Mouse (Mus musculus): ENCODE measurements around the gene Spata48.

Gene Spata48

DNA sequence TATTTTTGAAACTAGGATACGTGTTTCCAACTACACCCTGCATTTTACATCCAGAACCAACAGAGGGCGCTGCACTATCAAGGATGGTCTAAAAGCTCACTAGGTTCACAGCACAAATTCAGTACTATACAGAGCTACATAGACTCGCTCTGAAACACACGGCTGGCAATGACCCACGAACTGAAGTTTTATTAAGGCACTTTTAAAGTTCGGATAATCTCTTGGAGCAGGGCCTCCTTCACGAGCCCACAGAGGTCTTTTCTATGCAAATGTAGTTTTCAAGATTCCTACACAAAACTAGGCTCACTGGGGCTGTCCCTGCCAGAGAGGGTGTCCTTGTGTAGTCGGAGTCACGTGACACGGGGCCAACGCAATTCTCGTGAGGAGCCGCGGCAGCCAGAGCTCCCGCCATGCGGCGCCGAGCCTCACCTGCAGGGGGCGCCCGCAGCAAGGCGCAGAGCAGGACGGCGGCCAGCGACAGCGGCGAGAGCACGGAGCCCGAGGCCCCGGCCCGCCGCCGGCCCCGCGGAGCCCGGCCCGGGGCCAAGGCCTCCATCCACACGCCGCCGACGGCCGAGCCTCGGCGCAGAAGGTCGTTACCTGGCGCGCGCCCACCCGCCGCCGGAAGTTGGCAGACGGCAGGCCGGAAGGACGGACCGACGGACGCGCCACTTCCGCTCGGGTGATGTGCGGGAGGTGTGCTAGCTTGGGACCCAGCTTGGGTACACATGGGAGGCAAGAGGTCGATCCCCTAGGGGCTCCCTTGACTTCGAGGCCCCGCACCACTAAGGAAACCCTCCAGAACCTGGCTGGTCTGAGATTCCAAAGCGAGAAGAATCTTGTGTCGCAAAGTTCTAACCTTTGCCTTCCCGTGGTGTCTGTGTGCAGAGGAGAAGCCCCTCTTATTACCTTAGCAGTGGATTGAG is at the start of gene Spata48, which contains the start of gene Zpbp:
Gene Spata48, plus strand, starts transcription at position 460 of the 926 bp plus-strand sequence.
Gene Zpbp, minus strand, starts transcription at position 774 of the 926 bp plus-strand sequence.
- in situ Hi-C loops (cut with MseI, MboI): no loop called here

GRCm38 (mm10) chr11:11414188-11414587 is 47.7 kb upstream of the Spata48 start:
- in situ Hi-C loops (cut with MseI, MboI): no loop called here

GRCm38 (mm10) chr11:11417356-11417755 is 44.5 kb upstream of the Spata48 start:
- in situ Hi-C loops (cut with MseI, MboI): no loop called here

DNA sequence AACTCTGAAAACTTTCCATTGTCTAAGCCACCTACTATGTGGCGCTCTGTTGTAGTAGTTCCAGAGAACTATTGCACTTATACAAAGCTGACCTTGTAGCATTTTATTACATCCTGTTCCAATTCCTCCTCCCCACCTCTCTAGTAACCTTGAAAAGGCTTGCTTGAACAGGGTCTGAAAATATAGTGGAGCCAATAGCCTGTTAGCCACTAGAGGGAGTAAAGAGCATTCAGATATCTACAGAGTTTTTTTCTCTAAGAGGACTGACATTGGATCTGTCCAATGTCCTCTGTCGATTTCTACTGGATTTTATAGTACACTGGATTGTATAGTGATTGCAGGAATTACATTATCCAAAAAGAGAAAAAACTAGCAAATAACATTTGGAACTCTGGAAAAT is 6.9 kb upstream of the Spata48 start:
- in situ Hi-C loops (cut with MseI, MboI): loop anchor here in 1 of 2 experiments (5.0 kb wide), 1 partner anchor 287 kb away; no protein-coding TSS in a partner anchor

- in situ Hi-C loops (cut with MseI, MboI): no loop called here
Observed at GRCm38 (mm10) chr11:11462561-11462890, 632 bp downstream of the Spata48 start.

DNA sequence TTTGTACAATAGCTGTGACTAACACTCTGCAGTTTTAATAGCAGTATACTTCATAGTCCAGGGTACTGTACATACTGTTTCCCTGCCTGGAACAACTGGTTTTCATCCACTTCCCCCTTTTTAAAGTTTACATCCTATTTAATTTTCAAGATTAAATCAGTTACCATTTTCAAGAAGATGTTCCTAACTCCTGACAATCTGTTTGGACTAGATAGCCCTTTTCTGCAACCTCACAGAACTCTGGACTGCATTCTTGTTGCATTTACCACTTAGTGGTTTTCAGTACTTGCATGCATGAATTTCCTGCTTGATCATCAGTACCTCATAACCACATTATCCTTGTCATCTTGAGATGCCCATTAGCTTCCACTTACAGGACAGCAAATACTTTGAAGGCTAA is 7.0 kb downstream of the Spata48 start:
- in situ Hi-C loops (cut with MseI, MboI): no loop called here

GRCm38 (mm10) chr11:11484378-11484777 is 22.5 kb downstream of the Spata48 start:
- in situ Hi-C loops (cut with MseI, MboI): loop anchor here in 1 of 2 experiments (25.0 kb wide), 1 partner anchor 503 kb away; no protein-coding TSS in a partner anchor

GRCm38 (mm10) chr11:11492044-11492443 is 30.1 kb downstream of the Spata48 start:
- in situ Hi-C loops (cut with MseI, MboI): loop anchor here in 1 of 2 experiments (25.0 kb wide), 1 partner anchor 495 kb away; no protein-coding TSS in a partner anchor

- in situ Hi-C loops (cut with MseI, MboI): loop anchor here in 1 of 2 experiments (25.0 kb wide), 1 partner anchor 492 kb away; no protein-coding TSS in a partner anchor
Observed at GRCm38 (mm10) chr11:11495697-11496096, 33.8 kb downstream of the Spata48 start.

- in situ Hi-C loops (cut with MseI, MboI): loop anchor here in 1 of 2 experiments (25.0 kb wide), 1 partner anchor 487 kb away; no protein-coding TSS in a partner anchor
Observed at GRCm38 (mm10) chr11:11499944-11500343, 38.0 kb downstream of the Spata48 start.

DNA sequence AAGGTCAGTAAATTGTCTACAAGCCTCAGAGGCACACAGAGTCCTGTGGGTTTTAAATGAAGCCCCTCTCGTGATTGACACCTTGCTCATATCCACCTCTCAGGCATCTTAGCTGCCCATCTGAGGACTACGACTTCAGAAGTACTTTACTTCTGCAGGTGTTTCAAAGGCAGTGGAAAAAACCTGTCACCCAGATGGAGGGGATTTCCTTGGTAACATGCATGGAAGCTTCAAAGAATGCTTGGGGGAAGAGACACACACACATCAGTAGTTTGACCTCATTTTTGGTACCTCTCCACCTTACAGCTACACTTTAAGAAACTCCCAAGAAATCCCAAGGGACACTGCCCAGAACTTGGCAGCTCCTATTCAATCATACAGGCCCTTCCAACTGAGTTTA is 44.3 kb downstream of the Spata48 start:
- in situ Hi-C loops (cut with MseI, MboI): loop anchor here in 1 of 2 experiments (5.0 kb wide), 1 partner anchor 236 kb away; no protein-coding TSS in a partner anchor

GRCm38 (mm10) chr11:11509413-11509812 is 47.5 kb downstream of the Spata48 start:
- in situ Hi-C loops (cut with MseI, MboI): loop anchor here in 1 of 2 experiments (5.0 kb wide), 1 partner anchor 233 kb away; no protein-coding TSS in a partner anchor

- in situ Hi-C loops (cut with MseI, MboI): no loop called here
Observed at GRCm38 (mm10) chr11:11512056-11512455, 50.2 kb downstream of the Spata48 start.

DNA sequence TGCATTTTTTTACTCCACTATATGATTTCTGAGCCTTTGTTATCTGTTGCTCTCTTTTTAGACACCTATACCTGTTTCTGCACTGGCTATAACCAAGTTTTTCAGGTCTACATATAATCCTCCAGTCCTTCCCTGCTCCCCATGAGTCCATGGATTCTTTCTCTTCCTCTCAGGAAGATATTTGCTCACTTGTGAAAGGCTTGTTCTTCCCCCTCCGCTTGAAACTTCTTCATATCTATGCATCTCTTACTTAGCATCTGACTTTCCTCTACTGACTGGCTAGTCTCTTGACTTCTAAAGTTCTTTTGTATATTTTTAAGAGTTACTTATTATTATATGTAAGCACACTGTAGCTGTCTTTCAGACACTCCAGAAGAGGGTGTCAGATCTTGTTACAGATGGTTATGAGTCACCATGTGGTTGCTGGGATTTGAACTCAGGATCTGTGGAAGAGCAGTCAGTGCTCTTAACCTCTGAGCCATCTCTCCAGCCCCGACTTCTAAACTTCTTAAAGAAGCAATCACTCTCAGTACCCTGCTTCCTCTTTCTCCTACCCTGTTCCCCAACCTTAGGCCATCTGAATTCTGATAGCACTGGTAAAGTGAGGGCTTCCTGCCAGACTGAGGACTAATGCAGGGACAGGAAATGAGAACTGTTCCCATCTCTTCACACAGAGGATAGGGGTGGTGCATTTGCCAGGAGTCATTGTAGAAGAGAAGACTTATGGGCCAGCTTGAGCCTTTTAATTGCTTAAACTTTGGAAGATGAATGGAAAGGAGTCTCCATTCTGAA is 51.3 kb downstream of the Spata48 start:
- in situ Hi-C loops (cut with MseI, MboI): no loop called here

- in situ Hi-C loops (cut with MseI, MboI): no loop called here
Observed at GRCm38 (mm10) chr11:11514920-11515319, 53.0 kb downstream of the Spata48 start.

GRCm38 (mm10) chr11:11517781-11518435 is 56.0 kb downstream of the Spata48 start:
- in situ Hi-C loops (cut with MseI, MboI): no loop called here

GRCm38 (mm10) chr11:11519255-11520243 is 57.7 kb downstream of the Spata48 start:
- in situ Hi-C loops (cut with MseI, MboI): no loop called here

- in situ Hi-C loops (cut with MseI, MboI): no loop called here
Observed at GRCm38 (mm10) chr11:11521908-11522441, 60.1 kb downstream of the Spata48 start.

- in situ Hi-C loops (cut with MseI, MboI): no loop called here
Observed at GRCm38 (mm10) chr11:11528760-11529159, 66.9 kb downstream of the Spata48 start.

DNA sequence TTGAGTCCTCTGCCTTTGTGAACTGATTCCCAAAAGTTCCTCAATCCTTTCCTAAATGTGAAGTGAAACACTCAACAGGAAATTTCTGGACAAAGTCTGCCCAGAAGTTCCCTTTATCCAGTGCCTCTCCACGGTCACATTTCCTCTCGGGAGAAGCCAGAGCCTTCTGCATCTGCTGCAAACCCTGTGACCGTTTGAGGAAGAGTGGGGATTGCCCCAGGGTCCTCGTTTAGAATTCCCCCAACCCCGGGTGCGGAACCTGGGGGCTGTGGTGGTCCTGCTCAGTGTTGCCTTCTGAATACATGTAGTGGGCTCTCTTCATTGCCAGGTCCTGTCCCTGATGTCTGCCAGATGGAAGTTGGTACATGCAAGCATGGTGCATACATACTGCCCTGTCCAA is 67.3 kb downstream of the Spata48 start:
- in situ Hi-C loops (cut with MseI, MboI): no loop called here

Data from mouse trophoblast stem cell (cell line).